Mouse (Mus musculus) mouse trophoblast stem cell (cell line): ENCODE measurements around the gene Fbxl8.

ENCODE experiments used
- in situ Hi-C, 2 experiments: fragments of 300-500 bp; cut with MseI, MboI; formaldehyde crosslinking; loops; 2 replicates in 1 of 2; 3 replicates in 1 of 2; pipeline ENCODE4 v1.15.1; 2025

Gene Fbxl8

DNA sequence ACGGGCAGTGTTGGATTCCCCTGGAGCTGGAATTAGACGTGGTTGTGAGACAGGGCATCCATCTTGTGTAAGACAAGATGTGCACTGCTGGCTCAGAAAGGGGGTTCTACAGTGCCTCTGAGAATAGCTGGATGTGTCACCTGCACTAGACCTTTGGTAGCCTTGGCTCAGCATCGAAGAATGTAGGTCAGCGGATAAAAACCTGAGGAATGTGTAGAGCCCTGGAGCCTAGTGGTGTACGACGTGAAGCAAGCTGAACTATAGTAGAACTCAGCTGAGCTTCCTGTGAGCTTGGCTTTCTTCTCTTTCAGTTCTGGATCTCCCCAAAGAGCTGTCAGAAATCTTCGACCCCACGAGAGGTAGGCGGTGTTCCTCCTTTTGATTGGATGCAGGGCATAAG lies 39.4 kb downstream of the Fbxl8 start:
- in situ Hi-C loops = no loop called here

GRCm38 (mm10) chr8:105304325-105305210 lies 40.1 kb downstream of the Fbxl8 start:
- in situ Hi-C loops = no loop called here

DNA sequence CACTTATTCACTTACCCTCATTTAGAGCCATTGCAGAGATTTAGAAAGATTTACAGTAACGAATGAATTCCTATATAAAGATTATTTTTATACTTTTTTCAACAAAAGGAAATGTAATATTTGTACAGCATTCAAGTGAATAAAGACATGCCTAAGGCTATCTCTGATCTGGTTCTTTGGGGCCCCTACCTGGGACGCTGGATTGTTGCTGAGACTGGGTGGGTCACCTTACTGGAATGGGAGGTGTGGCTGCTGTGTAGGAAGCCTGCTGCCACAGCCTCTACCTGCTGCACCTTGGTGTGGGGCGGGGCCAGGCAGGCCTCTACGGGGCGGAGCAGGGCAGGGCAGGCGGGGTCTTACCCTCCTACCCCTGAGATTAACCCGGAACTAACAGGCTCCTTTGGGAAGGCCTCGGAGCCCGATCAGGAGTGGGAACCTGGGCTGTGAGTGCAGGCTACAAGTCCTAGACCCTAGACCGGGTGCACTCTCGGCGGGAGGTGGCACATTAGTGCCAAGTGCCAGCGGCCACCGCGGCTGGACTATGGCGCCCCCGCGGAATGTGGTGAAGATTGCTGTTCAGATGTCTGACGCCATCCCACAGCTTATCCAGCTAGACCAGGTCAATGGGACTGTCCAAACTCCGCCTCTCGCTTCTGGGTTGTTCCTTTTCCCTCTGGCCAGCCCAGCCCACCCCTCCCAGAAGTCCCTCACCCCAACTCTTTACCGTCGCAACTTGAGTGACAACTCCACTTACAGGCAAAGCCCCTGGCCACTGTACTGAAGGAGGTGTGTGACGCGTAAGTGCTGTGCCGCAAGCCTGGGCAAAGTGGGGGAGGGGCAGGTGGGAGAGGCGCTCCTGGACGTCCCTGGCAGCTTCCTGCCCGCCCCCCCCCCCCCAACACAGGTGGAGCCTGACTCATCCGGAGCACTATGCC lies 41.0 kb downstream of the Fbxl8 start, which contains the start of gene Elmo3:
Gene Elmo3, plus strand, starts transcription at position 391 of the 935 bp plus-strand sequence.
- in situ Hi-C loops = no loop called here

DNA sequence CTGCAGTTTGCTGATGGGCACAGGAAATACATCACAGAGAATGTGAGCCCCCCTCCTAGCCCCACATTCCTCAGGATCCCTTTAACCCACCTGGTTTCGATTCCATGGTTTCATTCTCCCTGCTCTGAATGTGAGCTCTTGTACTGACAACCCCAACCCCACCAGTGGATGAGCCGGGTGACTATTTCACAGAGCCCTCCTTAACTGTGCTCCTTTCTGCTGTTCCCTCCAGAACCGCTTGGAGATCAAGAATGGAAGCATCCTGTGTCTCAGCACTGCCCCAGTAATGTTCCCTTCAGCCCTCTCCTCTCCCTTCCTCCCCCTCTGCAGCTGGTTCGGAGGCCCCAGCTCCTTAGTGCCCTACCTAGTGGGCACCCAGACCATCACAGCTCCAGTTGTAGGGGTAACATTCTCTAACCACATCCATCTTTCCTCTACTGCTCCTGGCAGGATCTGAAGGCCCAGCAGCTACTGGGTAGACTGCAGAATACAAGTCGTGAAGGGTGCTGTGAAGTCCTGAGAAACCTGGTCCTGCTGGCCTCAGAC lies 41.8 kb downstream of the Fbxl8 start:
- in situ Hi-C loops = no loop called here

- in situ Hi-C loops = no loop called here
Observed at GRCm38 (mm10) chr8:105307670-105308069, 43.2 kb downstream of the Fbxl8 start.

- in situ Hi-C loops = no loop called here
Observed at GRCm38 (mm10) chr8:105308428-105308827, 44.0 kb downstream of the Fbxl8 start.

DNA sequence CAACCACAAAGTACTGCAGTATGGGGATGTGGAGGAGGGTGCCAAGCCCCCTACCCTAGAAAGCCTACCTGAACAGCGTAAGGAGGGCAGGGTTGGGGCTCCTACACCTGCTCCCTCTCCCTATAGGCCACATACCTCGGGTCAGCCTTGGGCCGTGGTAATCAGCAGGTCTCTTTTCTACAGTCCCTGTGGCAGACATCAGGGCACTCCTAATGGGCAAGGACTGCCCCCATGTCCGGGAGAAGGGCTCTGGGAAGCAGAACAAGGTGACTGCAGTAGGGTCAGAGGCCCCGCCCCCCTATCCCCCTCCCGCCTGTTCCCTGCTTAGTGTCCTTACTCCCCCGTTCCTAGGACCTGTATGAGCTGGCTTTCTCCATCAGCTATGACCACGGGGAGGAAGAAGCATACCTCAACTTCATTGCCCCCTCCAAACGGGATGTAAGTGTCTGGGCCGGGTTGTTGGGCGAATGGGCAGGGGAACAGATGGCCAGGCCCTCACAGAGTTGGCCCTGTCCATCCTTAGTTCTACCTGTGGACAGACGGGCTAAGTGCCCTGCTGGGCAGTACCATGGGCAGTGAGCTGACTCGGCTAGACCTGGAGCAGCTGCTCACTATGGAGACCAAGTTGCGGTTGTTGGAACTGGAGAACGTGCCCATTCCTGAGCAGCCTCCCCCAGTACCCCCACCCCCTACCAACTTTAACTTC lies 44.8 kb downstream of the Fbxl8 start:
- in situ Hi-C loops = no loop called here

GRCm38 (mm10) chr8:105310118-105310517 lies 45.7 kb downstream of the Fbxl8 start:
- in situ Hi-C loops = no loop called here

- in situ Hi-C loops = no loop called here
Observed at GRCm38 (mm10) chr8:105311718-105312117, 47.3 kb downstream of the Fbxl8 start.

GRCm38 (mm10) chr8:105312891-105313481 lies 48.5 kb downstream of the Fbxl8 start:
- in situ Hi-C loops = no loop called here

DNA sequence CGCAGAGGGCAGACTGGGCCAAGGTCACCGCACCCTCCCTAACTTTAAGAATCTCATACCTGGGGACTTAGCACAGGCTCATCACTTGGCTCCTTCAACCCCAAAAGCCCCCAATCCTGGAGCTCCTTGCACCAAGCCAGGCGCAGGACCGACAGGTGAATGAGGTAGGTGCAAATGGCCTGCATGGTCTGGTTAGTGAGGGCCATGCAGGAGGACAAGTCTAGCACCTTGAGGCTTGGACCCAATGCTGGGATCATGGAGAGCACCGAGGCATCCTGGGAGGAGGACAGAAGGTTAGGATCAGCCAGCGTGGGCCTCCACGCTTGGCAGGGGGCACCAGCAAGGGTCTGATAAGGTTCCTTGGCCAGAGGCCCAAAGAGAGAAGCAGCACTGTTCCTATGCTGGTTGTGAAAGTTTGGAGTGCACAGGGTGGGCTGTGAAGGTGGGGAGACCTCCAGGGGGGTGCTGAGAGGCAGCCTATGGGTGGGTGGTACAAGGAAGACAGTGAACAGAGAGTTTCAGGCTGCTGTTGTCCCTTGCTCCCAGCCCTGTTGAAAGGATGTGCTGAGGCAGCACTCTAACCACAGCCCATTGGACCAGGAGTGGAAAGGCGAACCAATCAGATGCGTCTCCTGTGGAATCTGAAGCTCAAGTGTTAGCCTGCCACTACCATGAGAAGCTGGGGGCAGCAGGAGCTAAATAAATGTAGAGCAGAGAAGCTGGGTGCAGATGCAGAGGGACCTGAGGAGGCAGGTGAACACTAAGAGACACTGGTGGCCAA lies 49.4 kb downstream of the Fbxl8 start:
- in situ Hi-C loops = no loop called here

DNA sequence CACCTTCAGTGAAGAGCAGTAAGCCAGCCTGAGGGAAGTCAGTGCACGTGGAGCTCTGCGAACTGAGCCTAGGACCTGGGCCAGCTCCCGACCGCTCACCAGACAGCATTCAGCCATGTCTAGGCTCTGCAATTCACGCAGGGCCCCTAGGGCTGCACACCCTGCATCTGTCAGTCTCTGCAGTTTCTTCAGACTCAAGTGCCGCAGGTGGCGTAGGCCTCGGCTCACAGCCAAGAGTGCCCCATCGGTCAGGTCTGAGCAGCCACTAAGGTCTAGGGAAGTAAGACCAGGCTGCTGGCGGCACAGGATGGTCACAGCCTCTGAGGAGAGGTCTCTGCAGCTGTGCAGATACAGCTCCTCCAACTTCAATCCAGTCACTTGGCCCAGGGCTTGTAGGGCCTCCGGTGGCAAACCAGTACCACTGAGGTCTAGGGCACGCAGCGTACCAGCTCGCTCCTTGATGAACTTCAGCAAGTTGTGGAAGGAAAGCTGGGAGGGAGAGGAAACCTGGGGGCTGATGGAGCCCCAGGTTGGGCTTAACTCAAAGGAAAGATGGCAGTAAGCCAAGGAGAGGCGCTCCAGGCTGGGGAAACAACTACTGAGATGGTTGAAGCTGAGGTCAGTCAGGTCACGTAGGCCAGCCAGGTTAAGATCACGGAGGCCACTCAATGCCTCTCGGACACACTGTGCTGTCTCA lies 50.8 kb downstream of the Fbxl8 start:
- in situ Hi-C loops = no loop called here

DNA sequence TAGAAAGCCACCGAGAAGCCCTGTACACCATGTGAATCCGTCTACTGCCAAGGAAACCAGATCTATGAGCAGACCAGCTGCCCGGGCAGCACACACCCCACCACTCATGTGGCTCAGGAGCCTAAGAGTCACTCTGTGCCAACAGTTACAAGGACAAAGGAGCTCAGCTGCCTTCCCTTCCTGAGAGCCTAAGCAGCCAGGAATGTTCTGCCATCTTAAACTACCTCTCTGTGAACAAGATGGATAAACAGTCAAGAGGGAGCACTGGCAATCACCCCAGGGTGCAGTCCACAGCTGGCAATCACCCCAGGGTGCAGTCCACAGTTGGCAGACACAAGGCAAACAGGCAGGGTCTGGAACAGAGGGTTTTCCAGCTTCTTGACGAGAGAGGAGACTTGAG lies 53.5 kb downstream of the Fbxl8 start:
- in situ Hi-C loops = no loop called here

- in situ Hi-C loops = no loop called here
Observed at GRCm38 (mm10) chr8:105318662-105319190, 54.3 kb downstream of the Fbxl8 start.
